Mouse (Mus musculus) kidney, adult 8-10 months (tissue): Measurements from ENCODE around the gene Sox5.

Source experiments
- DNase-seq, 2 experiments: peaks; one replicate each; pipeline ENCODE4 v3.0.0; 2022

The Sox5 gene

GRCm38 (mm10) chr6:144170541-144170940 lies 611.2 kb downstream of the Sox5 start:
- DNase-seq = no peak

DNA sequence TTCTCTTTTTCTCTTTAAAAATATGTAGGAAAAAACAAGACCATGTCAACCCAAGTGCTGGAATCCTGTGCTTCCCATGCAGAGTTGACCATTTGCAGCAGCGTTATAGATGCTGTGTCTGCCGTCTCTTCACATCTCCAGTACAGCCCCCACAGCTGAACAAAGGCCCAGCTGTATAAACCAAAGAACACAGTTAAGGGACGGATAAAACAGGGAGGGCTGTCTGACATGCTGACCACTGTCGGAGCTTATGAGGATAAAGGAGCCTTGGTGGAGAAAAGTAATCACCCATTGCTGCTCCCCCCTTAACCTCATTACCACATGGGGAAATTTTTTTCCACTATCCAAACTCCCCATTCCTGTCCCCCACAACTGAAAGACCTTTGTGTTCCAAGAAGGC lies 612.0 kb downstream of the Sox5 start:
- DNase-seq = no peak

DNA sequence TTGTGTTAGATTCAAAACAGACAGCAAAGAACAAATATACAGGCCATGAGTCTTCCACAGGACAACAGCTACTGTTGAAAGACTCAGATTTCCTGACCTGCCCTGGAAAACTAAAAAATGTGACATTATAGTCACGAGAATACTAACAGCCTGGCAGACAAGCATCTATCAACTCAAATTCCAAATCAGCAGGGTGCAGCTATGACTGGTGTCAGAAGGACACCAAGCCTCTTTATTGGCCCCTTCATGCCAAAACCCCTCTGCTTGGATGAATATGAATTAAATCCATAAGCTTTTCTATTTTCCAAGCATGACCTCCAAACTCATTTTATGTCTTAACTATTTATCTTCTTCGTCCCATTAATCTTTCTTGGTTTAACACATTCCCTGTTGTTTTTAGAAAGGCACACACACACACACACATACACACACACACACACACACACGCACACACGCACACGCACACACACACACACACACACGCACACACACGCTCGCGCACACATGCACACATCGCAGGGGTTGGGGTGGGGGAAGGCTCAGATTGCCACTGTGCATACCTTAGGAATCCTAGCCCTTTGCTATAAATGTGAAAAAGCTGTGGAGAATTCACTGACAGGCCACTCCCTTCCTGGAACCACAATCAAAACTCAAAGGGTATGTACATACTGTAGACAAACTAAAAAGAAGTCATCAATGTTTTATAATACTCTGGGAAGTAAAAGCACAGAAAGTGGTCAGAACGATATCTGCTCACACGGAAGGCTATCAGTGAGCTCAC lies 612.9 kb downstream of the Sox5 start:
- no peak for DNase-seq

GRCm38 (mm10) chr6:144167058-144167457 lies 614.7 kb downstream of the Sox5 start:
- no peak for DNase-seq

DNA sequence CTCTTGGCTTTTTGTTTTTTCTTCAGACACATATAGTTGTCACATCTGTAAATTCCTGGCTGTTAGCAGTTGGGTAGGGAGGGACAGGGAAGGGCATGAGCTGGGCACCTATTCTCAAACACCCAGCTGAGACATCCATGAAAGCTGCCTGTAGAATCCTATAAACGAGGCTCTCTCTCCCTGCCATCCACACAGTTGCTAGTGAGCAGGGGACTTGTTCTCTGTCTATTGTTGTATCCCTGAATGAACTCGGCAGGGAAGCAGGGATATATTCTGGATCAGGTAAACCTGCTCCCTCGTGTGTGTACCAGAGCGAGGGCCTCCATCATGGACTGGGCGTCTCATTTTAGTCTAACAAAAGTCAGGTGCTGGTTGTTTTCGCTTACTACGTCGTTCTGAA lies 615.1 kb downstream of the Sox5 start:
- no peak for DNase-seq

DNA sequence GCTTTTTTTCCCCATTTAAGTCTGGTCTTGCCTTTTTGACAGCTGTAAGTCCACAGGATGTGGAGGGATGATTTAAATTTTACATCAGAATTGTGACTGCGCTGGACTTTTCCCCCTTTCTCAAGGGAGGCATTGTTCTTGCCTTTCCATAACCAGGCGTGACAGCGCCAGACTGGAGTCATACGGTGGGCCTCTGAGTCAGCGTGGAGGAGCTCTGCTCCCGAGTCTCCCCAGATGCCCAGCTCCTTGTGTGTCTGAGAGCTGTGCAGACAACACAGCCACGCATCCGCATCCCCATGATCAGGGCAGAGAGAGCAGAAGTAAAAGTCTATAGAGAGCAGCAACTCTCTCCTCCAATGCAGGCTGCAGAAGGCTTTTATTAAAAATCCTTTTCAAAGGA lies 615.7 kb downstream of the Sox5 start:
- no peak for DNase-seq

GRCm38 (mm10) chr6:144163501-144163900 lies 618.3 kb downstream of the Sox5 start:
- no peak for DNase-seq

- DNase-seq = no peak
These were observed 623.1 kb downstream of the Sox5 start for GRCm38 (mm10) chr6:144158637-144159036.

GRCm38 (mm10) chr6:144154892-144155424 lies 626.8 kb downstream of the Sox5 start:
- DNase-seq = no peak

DNA sequence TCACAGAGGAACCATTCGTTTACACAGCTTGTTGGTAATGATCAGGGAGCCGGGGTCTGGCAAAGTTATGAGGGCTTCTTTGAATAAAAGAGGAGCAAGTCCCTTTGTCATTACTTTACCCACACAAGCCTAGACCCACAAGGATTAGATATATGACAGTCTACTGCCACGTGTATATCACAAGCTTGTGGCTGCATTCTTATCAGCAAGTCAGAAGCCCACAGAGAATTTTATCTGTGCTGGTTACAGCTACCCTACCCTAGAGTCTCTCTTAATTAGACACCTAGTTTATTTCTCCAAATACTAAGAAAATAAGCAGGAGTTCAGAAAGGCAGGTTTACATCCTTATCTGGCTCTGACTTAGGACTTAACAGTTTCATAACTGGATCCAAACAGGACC lies 629.8 kb downstream of the Sox5 start:
- no peak for DNase-seq

GRCm38 (mm10) chr6:144151075-144151474 lies 630.7 kb downstream of the Sox5 start:
- DNase-seq = no peak

- no peak for DNase-seq
These were observed 644.4 kb downstream of the Sox5 start for GRCm38 (mm10) chr6:144137397-144137796.

DNA sequence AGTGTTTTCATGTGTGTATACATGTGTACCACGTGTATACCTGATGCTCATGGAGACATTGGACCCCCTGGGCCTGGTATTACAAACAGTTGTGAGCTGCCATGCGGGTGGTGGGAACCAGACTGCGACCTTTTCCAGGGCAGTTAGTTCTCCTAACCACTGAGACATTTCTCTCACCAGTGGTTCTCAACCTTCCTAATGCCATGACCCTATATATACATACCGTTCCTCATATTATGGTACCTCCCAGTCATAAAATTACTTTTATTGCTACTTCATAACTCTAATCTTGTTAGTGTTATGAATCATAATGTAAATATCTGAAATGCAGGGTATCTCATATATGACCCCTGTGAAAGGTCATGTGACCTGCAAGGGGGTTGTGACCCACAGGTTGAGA lies 644.9 kb downstream of the Sox5 start:
- no peak for DNase-seq

DNA sequence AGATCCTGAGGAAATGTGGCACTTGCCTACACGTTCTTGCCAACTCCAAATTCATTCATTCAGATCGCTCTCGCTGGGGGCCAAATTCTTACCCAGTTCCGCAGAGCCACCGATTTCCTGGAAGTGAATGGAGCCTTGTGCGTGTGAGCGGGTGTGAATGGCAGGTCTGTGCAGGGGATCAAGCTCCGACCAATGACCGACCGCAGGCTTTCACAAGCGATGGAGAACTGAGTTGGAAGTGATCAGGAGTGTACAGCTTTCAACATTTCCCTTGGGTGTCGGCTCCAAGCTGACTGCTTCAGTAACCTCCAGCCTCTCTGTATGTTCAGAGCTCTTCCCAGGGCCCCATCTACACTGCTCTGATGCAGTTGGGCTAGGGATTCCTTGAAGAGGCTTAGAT lies 651.9 kb downstream of the Sox5 start:
- DNase-seq = no peak

DNA sequence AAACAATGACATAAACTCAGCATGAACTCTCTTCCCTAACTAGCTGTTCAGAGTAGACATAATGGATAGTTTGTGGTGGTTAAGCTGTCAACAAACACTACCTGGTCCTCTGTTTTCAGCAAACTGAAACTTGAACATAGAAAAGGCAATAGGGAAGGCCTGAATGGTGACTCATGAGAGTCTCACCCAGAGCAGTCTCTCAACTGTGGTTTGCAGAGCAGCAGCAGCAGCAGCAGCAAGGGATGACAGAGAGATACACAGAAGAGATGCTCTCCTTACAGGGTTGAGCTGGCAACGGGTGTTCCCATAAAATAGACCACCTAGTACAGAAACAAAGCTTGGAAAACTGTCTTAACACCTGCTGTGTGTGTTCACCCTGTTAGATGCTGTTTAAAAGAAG lies 661.8 kb downstream of the Sox5 start:
- DNase-seq = no peak

DNA sequence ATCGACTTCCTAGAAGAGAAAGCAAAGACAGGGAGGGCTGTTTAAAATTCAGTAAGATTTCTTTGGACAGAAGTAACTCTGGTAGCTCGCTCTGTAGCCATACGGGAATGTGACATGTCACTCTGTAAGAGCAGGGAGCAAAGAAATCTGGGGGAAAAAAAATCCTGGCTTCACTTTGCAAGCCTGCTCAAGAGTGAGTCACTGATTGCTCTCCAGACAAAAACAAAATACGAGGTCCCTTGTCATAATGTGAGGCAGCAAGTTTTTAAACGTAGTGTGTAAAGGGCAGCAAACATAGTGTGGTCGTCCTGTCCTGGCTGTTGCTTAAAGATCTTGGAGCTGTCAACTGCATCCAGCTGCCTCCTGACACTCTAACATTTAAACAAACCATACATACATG lies 665.1 kb downstream of the Sox5 start:
- DNase-seq = no peak

- DNase-seq = no peak
These were observed 670.2 kb downstream of the Sox5 start for GRCm38 (mm10) chr6:144111561-144111960.

DNA sequence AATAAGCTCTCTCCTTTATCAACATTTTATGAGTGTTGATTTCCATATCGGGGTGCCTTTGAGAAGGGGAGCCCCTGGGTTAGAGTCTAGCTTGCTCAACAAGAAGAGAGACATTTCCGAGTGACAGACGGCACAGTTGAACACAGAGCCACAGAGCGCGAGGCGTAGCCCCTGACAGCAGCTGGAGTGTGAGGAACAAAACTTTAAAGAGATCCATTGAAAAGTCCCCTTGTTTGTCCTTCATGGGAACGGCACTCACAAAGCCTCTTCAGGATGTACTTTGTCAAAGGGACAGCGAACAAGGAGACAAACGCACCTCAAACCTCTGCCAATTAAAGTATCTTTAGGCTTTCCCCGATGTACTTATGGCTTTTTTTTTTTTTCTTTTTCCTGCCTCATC lies 674.9 kb downstream of the Sox5 start:
- DNase-seq = no peak

- DNase-seq = no peak
These were observed 676.1 kb downstream of the Sox5 start for GRCm38 (mm10) chr6:144105645-144106044.

DNA sequence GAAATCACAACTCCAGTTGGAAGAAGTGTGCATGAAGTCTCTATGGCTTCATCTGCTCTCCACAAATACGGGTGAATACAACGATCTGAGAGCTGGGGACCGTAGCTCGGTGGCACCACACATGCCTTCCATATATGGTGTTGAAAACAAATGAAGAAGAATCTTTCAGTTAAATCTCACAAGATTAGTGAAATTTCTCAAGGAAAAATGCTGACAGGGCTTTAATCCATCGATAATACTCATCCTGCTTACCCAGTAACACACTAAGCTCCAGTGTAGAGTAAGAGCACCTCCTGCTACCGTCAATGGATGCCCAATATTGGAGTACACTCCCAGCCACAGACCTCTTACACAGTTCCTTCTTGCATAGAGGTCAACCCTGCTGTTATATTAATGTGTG lies 678.2 kb downstream of the Sox5 start:
- no peak for DNase-seq

- DNase-seq = no peak
These were observed 680.9 kb downstream of the Sox5 start for GRCm38 (mm10) chr6:144100852-144101251.

GRCm38 (mm10) chr6:144098119-144098518 lies 683.7 kb downstream of the Sox5 start:
- DNase-seq = no peak

GRCm38 (mm10) chr6:144088256-144088655 lies 693.5 kb downstream of the Sox5 start:
- no peak for DNase-seq

- no peak for DNase-seq
These were observed 695.5 kb downstream of the Sox5 start for GRCm38 (mm10) chr6:144086096-144086810.
